Mouse (Mus musculus) neutrophil, adult 5-6 weeks (primary cell): ENCODE results near the gene Map7d2. TPM values are rescaled to one million over a fixed set of nuclear protein-coding genes. Genes with fewer than 3 reads are reported as not detected.
A peak's percentile ranks its signal among the peaks of the same experiment; 100 is the strongest.

Experiments used
- ATAC-seq: fragments of 151-379, 151-347 bp; 2 replicates; pipeline ENCODE4 v1.8.0; 2017; ENCODE audit warnings: mild to moderate bottlenecking, moderate TSS enrichment; ENCODE audit not compliant: insufficient number of reproducible peaks, poor library complexity, low FRiP score, severe bottlenecking; ENCODE audit errors: extremely low read depth
- total RNA-seq: library from RNA; stranded (forward); fragments of 200-1000 nt; gene quantifications from 2 replicates; pipeline ENCODE4 v1.2.3, GENCODE M21; 2017

Gene Map7d2
- total RNA-seq, 1 experiment from 2014 or later = not detected

DNA sequence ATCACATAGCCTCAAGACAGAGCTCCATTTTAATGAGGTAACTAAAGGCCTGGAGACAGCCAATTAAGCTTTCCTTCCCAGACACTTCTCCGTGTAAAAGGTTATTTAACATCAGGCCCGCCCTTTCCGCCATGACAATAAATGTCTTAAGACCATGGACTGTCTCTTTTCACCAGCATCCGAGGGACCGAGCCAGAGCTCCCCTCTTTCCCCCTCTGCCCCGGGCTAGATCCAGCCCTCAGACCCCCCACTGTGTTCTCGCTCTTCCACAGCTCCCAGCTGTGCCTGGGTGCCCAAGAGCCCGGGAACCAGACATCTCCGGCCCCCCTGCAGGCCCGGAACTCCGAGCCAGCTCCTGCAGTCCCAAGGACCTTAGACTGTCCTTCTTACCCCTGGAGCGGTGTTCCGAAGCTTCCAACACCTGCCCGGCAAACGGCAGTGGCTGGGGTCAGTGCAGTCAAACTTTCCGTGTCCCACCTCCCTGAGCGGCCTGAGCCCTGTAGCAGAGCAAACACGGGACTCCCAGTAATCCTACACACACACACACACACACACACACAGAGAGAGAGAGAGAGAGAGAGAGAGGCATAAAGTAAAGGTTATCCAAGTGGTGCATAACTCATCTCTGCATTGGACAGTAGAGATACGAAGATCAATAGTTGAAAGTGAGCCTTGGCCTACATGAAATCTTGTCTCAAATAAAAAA, 94.1 kb downstream of the Map7d2 start:
- no peak for ATAC-seq

DNA sequence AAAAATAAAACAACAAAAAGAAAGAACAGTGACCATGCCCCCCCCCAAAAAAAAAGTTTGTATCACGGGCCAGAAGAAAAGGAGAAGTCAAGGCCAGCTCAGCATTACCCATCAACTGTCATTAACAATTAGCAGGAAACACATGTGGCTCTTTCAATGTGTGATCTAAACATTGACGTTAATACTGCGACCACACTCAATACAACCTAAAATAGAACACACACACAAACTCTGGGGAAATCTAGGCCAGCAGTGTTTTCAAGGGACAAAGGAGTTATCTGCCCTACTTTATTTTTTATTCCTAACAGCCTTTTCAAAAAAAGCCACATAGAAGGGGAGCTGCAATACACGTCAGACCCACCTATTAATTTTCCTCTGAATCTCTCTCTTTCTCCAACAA, 94.7 kb downstream of the Map7d2 start:
- ATAC-seq = no peak

DNA sequence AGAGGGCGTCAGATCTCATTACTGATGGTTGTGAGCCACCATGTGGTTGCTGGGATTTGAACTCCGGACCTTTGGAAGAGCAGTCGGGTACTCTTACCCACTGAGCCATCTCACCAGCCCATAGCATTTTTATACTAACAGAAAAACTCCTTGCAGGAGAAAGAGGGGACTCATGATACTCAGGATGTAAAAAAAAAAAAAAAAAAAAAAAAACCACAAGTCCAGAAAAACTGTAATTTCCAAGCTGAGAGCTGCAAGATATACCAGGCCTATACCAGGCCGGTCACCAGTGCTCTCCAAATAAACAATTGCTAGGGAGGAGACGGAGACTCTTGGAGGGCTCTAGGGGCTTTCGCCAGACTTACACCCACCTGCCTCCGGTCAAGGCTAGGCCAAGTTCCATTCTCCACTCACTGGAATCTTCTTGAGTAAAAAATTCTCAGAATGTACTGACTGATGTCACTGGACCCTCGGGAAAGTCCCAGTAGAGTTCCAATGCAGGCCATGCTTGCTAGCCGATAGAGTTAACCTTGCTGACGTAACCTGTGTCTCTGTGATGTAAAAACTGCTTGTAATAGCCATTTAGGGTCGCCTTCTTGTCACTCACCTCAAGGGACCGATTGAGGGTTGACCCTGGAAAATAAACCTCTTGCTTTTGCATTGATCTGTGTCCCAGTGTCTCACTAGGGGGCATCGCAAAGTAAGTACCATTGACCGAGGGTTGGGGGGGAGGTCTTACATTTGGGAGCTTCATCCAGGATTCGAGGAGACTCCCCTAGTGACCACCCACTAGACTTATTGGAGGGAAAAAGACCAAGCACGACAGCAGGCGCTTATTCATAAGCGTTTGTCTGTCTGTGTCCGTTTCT, 95.7 kb downstream of the Map7d2 start:
- ATAC-seq = no peak

DNA sequence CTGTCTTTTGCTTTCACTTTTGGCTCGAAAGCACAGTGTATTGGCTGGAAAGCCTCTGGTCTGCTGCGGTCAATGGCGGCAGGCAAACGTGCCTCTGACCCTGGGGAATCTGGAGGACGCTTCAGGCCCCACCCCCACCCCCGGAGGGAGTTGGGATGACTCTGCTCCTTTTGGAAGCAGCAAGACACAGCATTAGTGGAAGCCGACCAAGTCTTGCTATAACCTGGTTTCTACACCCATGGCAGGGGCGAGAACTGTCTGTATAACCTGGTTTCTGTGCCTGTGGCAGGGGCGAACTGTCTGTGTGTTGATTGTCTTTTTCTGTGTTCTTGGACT, 96.3 kb downstream of the Map7d2 start:
- 0 out of 2 replicates have a peak, but pooled peaks have one; percentile 19 for ATAC-seq

DNA sequence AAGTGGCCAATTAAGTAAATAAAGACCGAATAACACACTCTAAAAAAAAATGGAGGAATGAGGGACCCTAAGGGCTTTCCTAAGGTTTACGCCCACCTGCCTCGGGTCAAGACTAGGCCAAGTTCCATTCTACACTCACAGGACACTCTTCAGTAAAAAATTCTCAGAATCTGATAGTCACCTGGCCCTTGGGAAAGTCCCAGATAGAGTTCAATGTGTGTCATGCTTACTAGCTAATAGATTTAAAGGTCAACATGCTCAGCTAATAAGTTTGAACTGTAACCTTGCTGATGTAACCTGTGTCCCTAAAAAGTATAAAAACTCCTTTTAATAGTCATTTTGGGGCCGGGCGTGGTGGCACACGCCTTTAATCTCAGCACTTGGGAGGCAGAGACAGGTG, 101.2 kb downstream of the Map7d2 start:
- no peak for ATAC-seq

DNA sequence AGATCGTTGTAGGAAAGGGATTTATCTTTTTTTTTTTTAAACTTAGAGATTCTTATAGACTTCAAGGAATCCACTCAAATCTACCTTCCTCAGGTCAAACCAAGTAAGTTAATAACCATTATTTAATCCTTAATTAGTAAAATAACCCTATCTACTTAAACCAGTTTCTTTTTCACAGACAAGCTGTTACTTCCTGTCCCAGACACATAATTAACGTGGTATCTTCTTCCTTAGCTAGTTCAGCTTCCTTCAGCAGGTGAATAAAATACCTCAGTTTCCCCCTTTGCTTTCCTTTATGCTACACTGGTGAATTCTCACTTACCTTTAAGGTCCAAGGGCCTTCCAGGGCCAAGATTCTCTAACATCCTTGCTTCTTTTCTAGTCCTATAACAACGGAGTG, 107.4 kb downstream of the Map7d2 start:
- no peak for ATAC-seq

DNA sequence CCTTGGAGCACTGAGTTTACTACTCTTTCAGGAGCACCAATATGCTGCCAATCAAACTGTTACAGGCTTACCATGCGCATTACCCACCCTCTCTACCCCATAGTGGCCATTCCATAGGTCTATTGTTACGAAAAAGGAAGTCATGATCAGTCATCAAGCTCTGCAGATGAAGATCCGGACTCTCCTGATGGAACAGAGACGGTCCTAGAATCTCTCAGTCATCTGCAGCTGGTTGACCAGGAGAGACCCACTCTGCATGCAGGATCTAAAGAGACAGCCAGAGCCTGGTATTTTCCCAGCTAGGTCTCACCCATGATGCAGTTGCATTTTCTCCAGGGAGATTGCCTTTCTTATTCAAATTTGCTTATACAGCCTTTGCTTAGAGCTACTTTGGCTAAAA, 108.3 kb downstream of the Map7d2 start:
- ATAC-seq = no peak

DNA sequence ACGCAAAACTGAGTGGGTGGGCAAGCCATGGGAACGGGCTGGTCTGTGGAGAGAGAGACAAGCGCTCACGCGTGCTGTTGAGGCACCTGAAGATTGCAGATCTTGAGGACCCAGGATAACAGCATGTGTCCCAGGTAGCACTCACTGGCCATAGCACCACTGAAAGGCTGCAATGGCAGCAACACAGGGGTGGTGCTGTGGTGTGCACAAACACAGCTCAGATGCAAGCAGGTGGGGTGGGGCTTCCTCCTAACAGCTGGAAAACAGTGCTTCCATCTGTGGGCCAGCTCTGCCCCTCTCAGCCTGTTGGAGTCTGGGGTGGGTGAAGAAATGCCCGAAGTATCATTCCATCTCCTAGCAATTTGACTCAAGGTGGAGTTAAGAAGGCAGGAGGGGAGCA, 112.0 kb downstream of the Map7d2 start, which contains the start of gene Bclaf3:
TSS of gene Bclaf3 (plus strand) at position 301 of the 400 bp plus-strand sequence.
- ATAC-seq = no peak

DNA sequence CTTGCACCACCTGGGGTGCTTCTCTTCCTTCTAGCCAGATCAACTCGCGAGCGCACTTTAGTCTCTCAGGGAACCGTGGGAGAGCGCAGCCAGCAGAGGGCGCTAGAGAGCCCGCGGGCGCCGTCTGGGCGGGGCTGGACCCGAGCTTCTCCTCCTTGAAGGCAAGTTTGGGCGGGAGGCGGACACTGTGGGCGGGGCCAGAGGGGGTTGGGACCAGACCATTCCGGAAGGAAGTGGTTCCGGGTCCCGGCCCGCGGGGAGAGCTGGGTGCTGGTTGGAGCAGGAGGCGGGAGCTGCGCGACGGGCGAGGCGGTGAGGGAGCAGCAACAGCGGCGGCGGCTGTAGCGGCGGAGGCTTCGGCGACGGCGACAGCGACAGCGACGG, 118.0 kb downstream of the Map7d2 start:
- peak; percentile 98 for ATAC-seq

DNA sequence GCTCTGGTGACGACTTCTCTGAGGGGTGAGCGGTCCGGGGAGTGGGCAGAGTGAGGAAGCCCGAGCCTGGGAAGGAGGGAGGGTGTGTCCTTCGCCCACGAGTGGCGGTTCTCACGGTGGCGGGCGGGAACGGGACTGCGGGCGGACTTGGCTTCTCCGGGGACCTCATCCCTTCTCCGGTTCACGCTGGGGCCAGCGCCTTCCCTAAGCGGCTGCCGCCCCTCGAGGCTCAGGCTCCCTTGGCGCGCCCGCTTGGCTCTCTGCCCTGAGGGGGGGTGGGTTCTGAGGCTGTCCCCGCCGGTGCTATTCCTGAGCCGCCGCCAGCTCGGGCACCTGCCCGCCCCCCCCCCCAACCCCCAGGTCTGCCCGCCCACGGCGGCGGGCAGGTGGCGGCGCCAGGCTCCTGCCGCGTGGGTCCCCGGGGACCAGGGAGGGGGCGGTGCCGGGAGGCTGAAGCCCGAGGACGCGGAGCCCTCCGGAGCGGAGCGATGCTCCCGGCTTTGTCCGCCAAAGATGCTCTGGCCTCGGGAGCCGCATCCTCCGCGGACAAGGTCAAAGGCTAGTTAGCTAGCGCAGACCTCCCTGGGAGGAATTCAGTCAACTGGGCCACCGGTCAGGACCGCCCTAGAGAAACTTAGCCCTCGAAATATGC, 118.6 kb downstream of the Map7d2 start:
- ATAC-seq = peak; percentile 42; the same call in 1 of the 2 replicates

DNA sequence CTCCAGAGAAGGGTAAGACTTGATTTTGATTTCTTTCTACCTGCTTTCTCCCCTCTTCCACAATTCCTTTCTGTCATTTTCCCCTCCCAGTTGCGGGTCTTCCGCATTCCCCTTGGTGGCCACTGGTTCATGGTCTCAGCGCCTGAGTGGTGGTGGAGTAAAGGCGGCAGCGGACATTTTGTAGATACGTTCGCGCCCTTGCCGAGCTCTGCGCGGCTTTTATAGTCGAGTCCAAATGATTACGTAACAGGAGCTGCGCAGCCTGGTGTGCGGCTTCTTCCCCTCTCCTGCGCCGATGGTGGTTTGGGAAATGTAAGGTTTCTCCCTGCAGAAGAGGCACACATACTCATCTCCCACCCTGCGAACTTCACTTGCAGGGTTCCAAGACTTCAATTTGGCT, 127.6 kb downstream of the Map7d2 start:
- ATAC-seq = no peak

DNA sequence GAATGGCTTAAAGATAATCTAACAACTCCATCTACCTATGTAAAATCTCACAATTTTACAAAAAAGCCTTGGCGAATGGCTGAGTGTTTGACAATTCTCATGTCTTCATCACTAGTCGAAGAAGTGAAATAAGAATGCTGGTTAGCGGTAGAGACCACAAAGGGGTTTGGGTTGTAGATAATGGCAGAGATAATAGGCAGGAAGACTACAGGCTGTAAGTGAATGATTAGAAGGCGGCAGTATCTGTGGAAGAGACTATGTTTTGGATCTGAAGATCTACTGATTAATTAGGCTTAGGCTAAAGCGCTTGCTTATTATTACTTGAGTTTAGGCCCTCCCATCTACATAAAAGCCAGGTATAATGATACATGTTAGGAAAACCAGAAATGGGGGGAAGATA, 132.7 kb downstream of the Map7d2 start:
- no peak for ATAC-seq

Other genes with a start within 250 kb of the Map7d2 start
- gene Rps6ka3, start 204.3 kb upstream of the Map7d2 start, total RNA-seq = 26.0 and 27.0 TPM in 2 replicates
- 15.2 and 17.4 TPM in 2 replicates for gene Eif1ax, start 42.4 kb upstream of the Map7d2 start, total RNA-seq
- 53.5 and 54.9 TPM in 2 replicates for gene Bclaf3, start 112.1 kb downstream of the Map7d2 start, total RNA-seq
- gene Sh3kbp1, start 212.7 kb downstream of the Map7d2 start, total RNA-seq = 188 and 190 TPM in 2 replicates